Mouse (Mus musculus): ENCODE data around the gene B4galt2. TPM values are rescaled to one million over a fixed set of nuclear protein-coding genes. Genes with fewer than 3 reads are reported as not detected.

The B4galt2 gene
- polyA plus RNA-seq, 1 experiment from 2014 or later: 30.9 TPM

- Histone ChIP-seq H3K36me3 (ENCODE audit: control insufficient read depth, insufficient read depth, low read length) (peaks cover 10% of the 10 kb centered on the region), H3K27me3 (ENCODE audit: control insufficient read depth, insufficient read depth, low read length) (no peaks in the 10 kb centered on the region), H3K27ac (ENCODE audit: low read depth, low read length) (no peak overlapping the region), H3K4me2 (ENCODE audit: low read depth) (no peak overlapping the region), H3K4me3 (ENCODE audit: low read depth, low read length) (no peak overlapping the region), H3K9ac (ENCODE audit: low read length) (no peak overlapping the region), H3K4me1 (ENCODE audit: control insufficient read depth, insufficient read depth, low read length) (0 out of 2 replicates have a peak, but pooled peaks cover 2% of the 10 kb centered on the region), H3K9me3 (ENCODE audit: control insufficient read depth, low read length) (no peaks in the 10 kb centered on the region)
- WGBS: 81% methylated on average over 7 of the region's 7 CpGs
- ATAC-seq (ENCODE audit: insufficient read depth, low FRiP score, low TSS enrichment): no peak
- DNase-seq (ENCODE audit: low spot score): no peak
Measured at GRCm38 (mm10) chr4:117895339-117895738, 12.1 kb upstream of the B4galt2 start.

GRCm38 (mm10) chr4:117894601-117895000 is 11.3 kb upstream of the B4galt2 start:
- DNase-seq (ENCODE audit: low spot score): no peak
- ATAC-seq (ENCODE audit: insufficient read depth, low FRiP score, low TSS enrichment): no peak
- H3K4me1 ChIP-seq (ENCODE audit: control insufficient read depth, insufficient read depth, low read length): 0 out of 2 replicates have a peak, but pooled peaks cover 2% of the 10 kb centered on the region
- H3K9ac ChIP-seq (ENCODE audit: low read length): no peak overlapping the region
- H3K27me3 ChIP-seq (ENCODE audit: control insufficient read depth, insufficient read depth, low read length): no peaks in the 10 kb centered on the region
- peaks cover 10% of the 10 kb centered on the region for H3K36me3 ChIP-seq (ENCODE audit: control insufficient read depth, insufficient read depth, low read length)
- WGBS: 91% methylated on average over 8 of the region's 8 CpGs
- no peak overlapping the region for H3K4me2 ChIP-seq (ENCODE audit: low read depth)
- H3K9me3 ChIP-seq (ENCODE audit: control insufficient read depth, low read length): no peaks in the 10 kb centered on the region
- H3K4me3 ChIP-seq (ENCODE audit: low read depth, low read length): no peak overlapping the region
- H3K27ac ChIP-seq (ENCODE audit: low read depth, low read length): no peak overlapping the region

- no peak overlapping the region for H3K27ac ChIP-seq (ENCODE audit: low read depth, low read length)
- peaks cover 8% of the 10 kb centered on the region for H3K36me3 ChIP-seq (ENCODE audit: control insufficient read depth, insufficient read depth, low read length)
- no peak overlapping the region for H3K4me2 ChIP-seq (ENCODE audit: low read depth)
- WGBS: 23% methylated on average over 9 of the region's 9 CpGs
- DNase-seq (ENCODE audit: low spot score) (peak; percentile 52), ATAC-seq (ENCODE audit: insufficient read depth, low FRiP score, low TSS enrichment) (no peak)
- H3K4me1 ChIP-seq (ENCODE audit: control insufficient read depth, insufficient read depth, low read length): 0 out of 2 replicates have a peak, but pooled peaks cover 2% of the 10 kb centered on the region
- no peak overlapping the region for H3K4me3 ChIP-seq (ENCODE audit: low read depth, low read length)
- no peak overlapping the region for H3K9ac ChIP-seq (ENCODE audit: low read length)
- no peaks in the 10 kb centered on the region for H3K27me3 ChIP-seq (ENCODE audit: control insufficient read depth, insufficient read depth, low read length)
- no peaks in the 10 kb centered on the region for H3K9me3 ChIP-seq (ENCODE audit: control insufficient read depth, low read length)
Measured at GRCm38 (mm10) chr4:117893376-117893775, 10.1 kb upstream of the B4galt2 start.

- H3K27me3 ChIP-seq (ENCODE audit: control insufficient read depth, insufficient read depth, low read length): no peaks in the 10 kb centered on the region
- peak; percentile 87 for ATAC-seq (ENCODE audit: insufficient read depth, low FRiP score, low TSS enrichment)
- H3K9me3 ChIP-seq (ENCODE audit: control insufficient read depth, low read length): no peaks in the 10 kb centered on the region
- H3K27ac ChIP-seq (ENCODE audit: low read depth, low read length): no peak within 1 kb of the TSS
- H3K36me3 ChIP-seq (ENCODE audit: control insufficient read depth, insufficient read depth, low read length): peaks cover 3% of the 10 kb centered on the region
- H3K4me3 ChIP-seq (ENCODE audit: low read depth, low read length): peak within 1 kb of the TSS; percentile 66
- 0 out of 2 replicates have a peak, but pooled peaks cover 5% of the 10 kb centered on the region for H3K4me1 ChIP-seq (ENCODE audit: control insufficient read depth, insufficient read depth, low read length)
- peak; percentile 85 for DNase-seq (ENCODE audit: low spot score)
- peak within 1 kb of the TSS; percentile 40 for H3K9ac ChIP-seq (ENCODE audit: low read length)
- peak within 1 kb of the TSS; percentile 66 for H3K4me2 ChIP-seq (ENCODE audit: low read depth)
- 0% methylated on average over 21 of the region's 21 CpGs for WGBS
Measured at GRCm38 (mm10) chr4:117891738-117892161, 8.5 kb upstream of the B4galt2 start, which contains the start of gene Dph2. Gene Dph2 (minus strand): TSS chr4:117892032.

- no peaks in the 10 kb centered on the region for H3K27me3 ChIP-seq (ENCODE audit: control insufficient read depth, insufficient read depth, low read length)
- H3K4me3 ChIP-seq (ENCODE audit: low read depth, low read length): no peak overlapping the region
- no peak overlapping the region for H3K9ac ChIP-seq (ENCODE audit: low read length)
Measured at GRCm38 (mm10) chr4:117890750-117891149, 7.5 kb upstream of the B4galt2 start.

GRCm38 (mm10) chr4:117890031-117890430 is 6.7 kb upstream of the B4galt2 start:
- peaks cover 3% of the 10 kb centered on the region; the same call in 1 of the 2 replicates for H3K36me3 ChIP-seq (ENCODE audit: control insufficient read depth, insufficient read depth, low read length)
- DNase-seq (ENCODE audit: low spot score) (no peak), ATAC-seq (ENCODE audit: insufficient read depth, low FRiP score, low TSS enrichment) (no peak)
- no peak overlapping the region for H3K4me3 ChIP-seq (ENCODE audit: low read depth, low read length)
- 93% methylated on average over 14 of the region's 14 CpGs for WGBS
- no peaks in the 10 kb centered on the region for H3K27me3 ChIP-seq (ENCODE audit: control insufficient read depth, insufficient read depth, low read length)
- H3K4me1 ChIP-seq (ENCODE audit: control insufficient read depth, insufficient read depth, low read length): 0 out of 2 replicates have a peak, but pooled peaks cover 9% of the 10 kb centered on the region
- no peaks in the 10 kb centered on the region for H3K9me3 ChIP-seq (ENCODE audit: control insufficient read depth, low read length)
- H3K4me2 ChIP-seq (ENCODE audit: low read depth): no peak overlapping the region
- no peak overlapping the region for H3K9ac ChIP-seq (ENCODE audit: low read length)
- H3K27ac ChIP-seq (ENCODE audit: low read depth, low read length): no peak overlapping the region

More at GRCm38 (mm10) chr4:117890750-117891149, 7.5 kb upstream of the B4galt2 start:
- no peak overlapping the region; the same call in 1 of the 2 replicates for H3K4me2 ChIP-seq (ENCODE audit: low read depth)
- no peak for DNase-seq (ENCODE audit: low spot score)
- no peaks in the 10 kb centered on the region for H3K9me3 ChIP-seq (ENCODE audit: control insufficient read depth, low read length)
- H3K36me3 ChIP-seq (ENCODE audit: control insufficient read depth, insufficient read depth, low read length): no peaks in the 10 kb centered on the region; the same call in none of the 2 replicates
- H3K27ac ChIP-seq (ENCODE audit: low read depth, low read length): no peak overlapping the region
- ATAC-seq (ENCODE audit: insufficient read depth, low FRiP score, low TSS enrichment): no peak
- H3K4me1 ChIP-seq (ENCODE audit: control insufficient read depth, insufficient read depth, low read length): 0 out of 2 replicates have a peak, but pooled peaks cover 9% of the 10 kb centered on the region
- 81% methylated on average over 8 of the region's 8 CpGs for WGBS

GRCm38 (mm10) chr4:117889471-117889870 is 6.2 kb upstream of the B4galt2 start:
- 94% methylated on average over 15 of the region's 15 CpGs for WGBS
- Histone ChIP-seq H3K36me3 (ENCODE audit: control insufficient read depth, insufficient read depth, low read length) (peaks cover 3% of the 10 kb centered on the region; the same call in 1 of the 2 replicates), H3K9ac (ENCODE audit: low read length) (no peak overlapping the region), H3K4me2 (ENCODE audit: low read depth) (no peak overlapping the region), H3K9me3 (ENCODE audit: control insufficient read depth, low read length) (no peaks in the 10 kb centered on the region), H3K4me3 (ENCODE audit: low read depth, low read length) (no peak overlapping the region), H3K4me1 (ENCODE audit: control insufficient read depth, insufficient read depth, low read length) (0 out of 2 replicates have a peak, but pooled peaks cover 9% of the 10 kb centered on the region), H3K27ac (ENCODE audit: low read depth, low read length) (no peak overlapping the region), H3K27me3 (ENCODE audit: control insufficient read depth, insufficient read depth, low read length) (no peaks in the 10 kb centered on the region)
- ATAC-seq (ENCODE audit: insufficient read depth, low FRiP score, low TSS enrichment): no peak
- DNase-seq (ENCODE audit: low spot score): no peak

GRCm38 (mm10) chr4:117887920-117888319 is 4.6 kb upstream of the B4galt2 start:
- H3K27ac ChIP-seq (ENCODE audit: low read depth, low read length): no peak overlapping the region
- peak overlapping the region; percentile 77; the same call in 1 of the 2 replicates for H3K4me2 ChIP-seq (ENCODE audit: low read depth)
- H3K36me3 ChIP-seq (ENCODE audit: control insufficient read depth, insufficient read depth, low read length): peaks cover 3% of the 10 kb centered on the region; the same call in 1 of the 2 replicates
- H3K9me3 ChIP-seq (ENCODE audit: control insufficient read depth, low read length): no peaks in the 10 kb centered on the region
- ATAC-seq (ENCODE audit: insufficient read depth, low FRiP score, low TSS enrichment) (no peak), DNase-seq (ENCODE audit: low spot score) (no peak)
- H3K27me3 ChIP-seq (ENCODE audit: control insufficient read depth, insufficient read depth, low read length): no peaks in the 10 kb centered on the region
- no peak overlapping the region for H3K4me3 ChIP-seq (ENCODE audit: low read depth, low read length)
- WGBS: 76% methylated on average over 2 of the region's 2 CpGs
- H3K9ac ChIP-seq (ENCODE audit: low read length): no peak overlapping the region
- H3K4me1 ChIP-seq (ENCODE audit: control insufficient read depth, insufficient read depth, low read length): peaks cover 17% of the 10 kb centered on the region

GRCm38 (mm10) chr4:117887133-117887532 is 3.8 kb upstream of the B4galt2 start, which contains the start of gene Atp6v0b:
Gene Atp6v0b (minus strand): TSS chr4:117887333.
- Histone ChIP-seq H3K27ac (ENCODE audit: low read depth, low read length) (no peak within 1 kb of the TSS), H3K4me2 (ENCODE audit: low read depth) (peak within 1 kb of the TSS; percentile 77)
- under 1% methylated on average over 37 of the region's 37 CpGs for WGBS

More at GRCm38 (mm10) chr4:117887133-117887532, 3.8 kb upstream of the B4galt2 start, which contains the start of gene Atp6v0b:
- peak within 1 kb of the TSS; percentile 75 for H3K9ac ChIP-seq (ENCODE audit: low read length)
- DNase-seq (ENCODE audit: low spot score) (peak; percentile 93), ATAC-seq (ENCODE audit: insufficient read depth, low FRiP score, low TSS enrichment) (peak; percentile 88)
- peaks cover 3% of the 10 kb centered on the region; the same call in 1 of the 2 replicates for H3K36me3 ChIP-seq (ENCODE audit: control insufficient read depth, insufficient read depth, low read length)
- no peaks in the 10 kb centered on the region for H3K27me3 ChIP-seq (ENCODE audit: control insufficient read depth, insufficient read depth, low read length)
- peaks cover 21% of the 10 kb centered on the region for H3K4me1 ChIP-seq (ENCODE audit: control insufficient read depth, insufficient read depth, low read length)
- H3K4me3 ChIP-seq (ENCODE audit: low read depth, low read length): peak within 1 kb of the TSS; percentile 83
- no peaks in the 10 kb centered on the region for H3K9me3 ChIP-seq (ENCODE audit: control insufficient read depth, low read length)

Data from neural tube, embryonic 11.5 days (tissue).